Mouse (Mus musculus): Measurements from ENCODE around the gene Pmpca. TPM values are rescaled to one million over a fixed set of nuclear protein-coding genes. Genes with fewer than 3 reads are reported as not detected.

Pmpca gene
- polyA plus RNA-seq, 1 experiment from 2014 or later = 83.2 TPM

GRCm38 (mm10) chr2:26387713-26388112, 1.4 kb upstream of the Pmpca start:
- Histone ChIP-seq H3K4me3 (ENCODE audit: low read depth, low read length) (peak overlapping the region; percentile 96; the same call in 1 of the 2 replicates), H3K27me3 (ENCODE audit: control insufficient read depth, insufficient read depth, low read length) (no peaks in the 10 kb centered on the region), H3K27ac (ENCODE audit: low read length) (no peak overlapping the region), H3K4me1 (ENCODE audit: control insufficient read depth, insufficient read depth, low read length) (peaks cover 9% of the 10 kb centered on the region; the same call in 1 of the 2 replicates), H3K9me3 (ENCODE audit: control insufficient read depth, low read depth, low read length) (no peaks in the 10 kb centered on the region), H3K4me2 (replicated peaks; ENCODE audit: low read depth, low read length) (peak overlapping the region; percentile 93; the same call in 1 of the 2 replicates), H3K36me3 (ENCODE audit: control insufficient read depth, insufficient read depth, low read length) (peaks cover 64% of the 10 kb centered on the region), H3K9ac (replicated peaks; ENCODE audit: low read depth, low read length) (no peak overlapping the region)
- WGBS = 91% methylated on average over 3 of the region's 3 CpGs
- no peak for ATAC-seq (ENCODE audit: insufficient number of reproducible peaks, insufficient read depth, low FRiP score, low read depth)

DNA sequence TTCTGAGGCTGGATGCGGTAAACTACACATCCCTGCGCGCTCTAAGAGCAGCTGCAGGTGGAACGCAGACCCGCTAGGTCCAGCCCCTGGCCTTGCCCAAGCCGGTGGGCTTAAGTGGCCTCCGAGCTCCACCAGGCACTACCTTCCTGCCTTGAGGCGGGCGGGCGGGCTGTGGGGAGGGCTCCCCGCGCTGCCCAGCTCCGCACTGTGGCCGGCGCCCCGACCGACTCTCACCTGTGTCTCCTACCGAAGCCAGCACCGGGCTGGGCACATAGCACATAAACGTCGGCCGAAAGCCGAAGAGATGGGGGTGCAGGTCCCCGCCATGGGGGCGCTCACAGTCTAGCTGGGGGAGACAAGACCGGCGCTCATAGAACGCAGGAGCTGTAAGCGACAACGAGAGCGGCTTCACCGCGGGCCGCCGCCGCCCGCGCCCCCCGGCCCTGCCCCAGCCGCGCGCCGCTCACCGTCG, 421 bp upstream of the Pmpca start:
- Histone ChIP-seq H3K27me3 (ENCODE audit: control insufficient read depth, insufficient read depth, low read length) (no peaks in the 10 kb centered on the region), H3K4me2 (replicated peaks; ENCODE audit: low read depth, low read length) (peak overlapping the region; percentile 93), H3K27ac (ENCODE audit: low read length) (peak overlapping the region; percentile 24; the same call in 1 of the 2 replicates), H3K4me3 (ENCODE audit: low read depth, low read length) (peak overlapping the region; percentile 96), H3K4me1 (ENCODE audit: control insufficient read depth, insufficient read depth, low read length) (peaks cover 9% of the 10 kb centered on the region; the same call in 1 of the 2 replicates), H3K9ac (replicated peaks; ENCODE audit: low read depth, low read length) (peak overlapping the region; percentile 78), H3K36me3 (ENCODE audit: control insufficient read depth, insufficient read depth, low read length) (peaks cover 67% of the 10 kb centered on the region), H3K9me3 (ENCODE audit: control insufficient read depth, low read depth, low read length) (no peaks in the 10 kb centered on the region)
- WGBS = under 1% methylated on average over 45 of the region's 45 CpGs
- ATAC-seq (ENCODE audit: insufficient number of reproducible peaks, insufficient read depth, low FRiP score, low read depth) = peak; percentile 46

DNA sequence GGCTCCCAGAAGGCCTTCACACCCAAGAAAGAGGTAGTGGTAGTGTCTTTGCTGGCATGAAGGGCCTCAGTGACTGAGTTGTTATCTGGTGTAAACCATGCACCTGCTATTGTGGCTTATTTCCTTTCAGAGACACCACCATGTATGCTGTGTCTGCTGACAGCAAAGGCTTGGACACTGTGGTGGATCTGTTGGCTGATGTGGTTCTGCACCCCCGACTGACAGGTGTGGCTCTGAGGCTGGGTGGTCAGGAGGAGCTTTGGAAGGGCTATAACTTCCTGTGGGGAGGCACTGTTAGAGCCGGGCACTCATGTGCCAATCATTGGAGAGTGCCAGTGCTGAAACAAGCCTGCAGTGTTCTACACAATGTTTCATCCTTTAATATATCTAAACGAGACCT, 1.8 kb downstream of the Pmpca start:
- no peak overlapping the region for H3K27ac ChIP-seq (ENCODE audit: low read length)
- H3K27me3 ChIP-seq (ENCODE audit: control insufficient read depth, insufficient read depth, low read length) = no peaks in the 10 kb centered on the region
- ATAC-seq (ENCODE audit: insufficient number of reproducible peaks, insufficient read depth, low FRiP score, low read depth) = no peak
- peaks cover 70% of the 10 kb centered on the region for H3K36me3 ChIP-seq (ENCODE audit: control insufficient read depth, insufficient read depth, low read length)
- peaks cover 9% of the 10 kb centered on the region; the same call in 1 of the 2 replicates for H3K4me1 ChIP-seq (ENCODE audit: control insufficient read depth, insufficient read depth, low read length)
- no peak overlapping the region for H3K4me2 ChIP-seq (replicated peaks; ENCODE audit: low read depth, low read length)
- 85% methylated on average over 3 of the region's 3 CpGs for WGBS
- no peaks in the 10 kb centered on the region for H3K9me3 ChIP-seq (ENCODE audit: control insufficient read depth, low read depth, low read length)
- no peak overlapping the region for H3K4me3 ChIP-seq (ENCODE audit: low read depth, low read length)
- no peak overlapping the region for H3K9ac ChIP-seq (replicated peaks; ENCODE audit: low read depth, low read length)

- H3K27me3 ChIP-seq (ENCODE audit: control insufficient read depth, insufficient read depth, low read length) = no peaks in the 10 kb centered on the region
- WGBS = 95% methylated on average over 6 of the region's 6 CpGs
- H3K4me2 ChIP-seq (replicated peaks; ENCODE audit: low read depth, low read length) = no peak overlapping the region
- no peak overlapping the region for H3K27ac ChIP-seq (ENCODE audit: low read length)
- no peak overlapping the region for H3K4me3 ChIP-seq (ENCODE audit: low read depth, low read length)
- H3K4me1 ChIP-seq (ENCODE audit: control insufficient read depth, insufficient read depth, low read length) = peaks cover 9% of the 10 kb centered on the region; the same call in 1 of the 2 replicates
- ATAC-seq (ENCODE audit: insufficient number of reproducible peaks, insufficient read depth, low FRiP score, low read depth) = no peak
- H3K9ac ChIP-seq (replicated peaks; ENCODE audit: low read depth, low read length) = no peak overlapping the region
- no peaks in the 10 kb centered on the region for H3K9me3 ChIP-seq (ENCODE audit: control insufficient read depth, low read depth, low read length)
- peaks cover 70% of the 10 kb centered on the region for H3K36me3 ChIP-seq (ENCODE audit: control insufficient read depth, insufficient read depth, low read length)
Measured at GRCm38 (mm10) chr2:26391617-26392016, 2.5 kb downstream of the Pmpca start.

DNA sequence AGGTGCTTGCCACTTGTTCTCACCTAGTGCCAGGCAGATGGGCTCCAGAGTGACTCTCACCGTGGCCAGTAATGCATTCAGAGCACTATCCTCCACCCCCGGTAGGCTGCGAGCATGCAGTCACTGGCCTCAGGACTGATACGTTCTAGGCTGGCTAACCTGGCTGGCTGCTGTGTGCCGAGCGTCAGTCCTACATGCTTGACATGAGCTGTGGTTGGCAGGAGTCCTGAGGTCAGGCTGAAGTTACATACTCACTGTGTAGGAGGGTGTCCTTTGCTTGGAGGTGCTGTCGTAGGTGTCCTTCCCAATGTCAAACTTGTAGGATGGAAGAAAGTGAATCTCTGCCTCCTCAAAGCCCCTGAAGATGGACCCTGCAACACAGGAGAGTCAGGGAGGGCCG, 9.8 kb downstream of the Pmpca start:
- no peaks in the 10 kb centered on the region for H3K9me3 ChIP-seq (ENCODE audit: control insufficient read depth, low read depth, low read length)
- H3K4me1 ChIP-seq (ENCODE audit: control insufficient read depth, insufficient read depth, low read length) = no peaks in the 10 kb centered on the region
- no peaks in the 10 kb centered on the region for H3K27me3 ChIP-seq (ENCODE audit: control insufficient read depth, insufficient read depth, low read length)
- H3K27ac ChIP-seq (ENCODE audit: low read length) = no peak overlapping the region
- no peak for ATAC-seq (ENCODE audit: insufficient number of reproducible peaks, insufficient read depth, low FRiP score, low read depth)
- 88% methylated on average over 8 of the region's 8 CpGs for WGBS
- H3K4me2 ChIP-seq (replicated peaks; ENCODE audit: low read depth, low read length) = no peak overlapping the region
- H3K9ac ChIP-seq (replicated peaks; ENCODE audit: low read depth, low read length) = no peak overlapping the region
- H3K4me3 ChIP-seq (ENCODE audit: low read depth, low read length) = no peak overlapping the region
- peaks cover 77% of the 10 kb centered on the region for H3K36me3 ChIP-seq (ENCODE audit: control insufficient read depth, insufficient read depth, low read length)

DNA sequence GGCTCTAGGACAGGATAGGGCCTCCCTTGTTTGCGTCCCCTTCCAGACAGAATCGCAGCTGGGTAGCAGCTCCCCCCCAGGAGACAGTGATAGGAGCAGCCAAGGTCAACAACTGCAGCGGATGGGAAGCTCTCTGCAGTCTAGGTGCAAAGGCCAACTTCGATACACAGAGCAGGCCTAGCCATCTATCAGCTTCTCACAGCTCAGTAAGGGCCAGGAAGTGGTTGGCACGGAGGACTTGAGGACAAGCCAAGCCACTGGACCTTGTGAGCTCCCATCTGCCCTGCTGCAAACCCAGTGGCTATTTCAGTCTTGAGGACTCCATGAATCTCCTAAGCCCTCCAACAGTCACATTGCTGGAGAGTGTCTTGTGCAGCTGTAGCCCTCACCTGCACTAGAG, 10.5 kb downstream of the Pmpca start:
- Histone ChIP-seq H3K4me3 (ENCODE audit: low read depth, low read length) (no peak overlapping the region), H3K36me3 (ENCODE audit: control insufficient read depth, insufficient read depth, low read length) (peaks cover 70% of the 10 kb centered on the region), H3K27ac (ENCODE audit: low read length) (no peak overlapping the region), H3K27me3 (ENCODE audit: control insufficient read depth, insufficient read depth, low read length) (no peaks in the 10 kb centered on the region), H3K4me1 (ENCODE audit: control insufficient read depth, insufficient read depth, low read length) (no peaks in the 10 kb centered on the region), H3K9ac (replicated peaks; ENCODE audit: low read depth, low read length) (no peak overlapping the region), H3K9me3 (ENCODE audit: control insufficient read depth, low read depth, low read length) (no peaks in the 10 kb centered on the region), H3K4me2 (replicated peaks; ENCODE audit: low read depth, low read length) (no peak overlapping the region)
- 81% methylated on average over 5 of the region's 5 CpGs for WGBS
- no peak for ATAC-seq (ENCODE audit: insufficient number of reproducible peaks, insufficient read depth, low FRiP score, low read depth)

DNA sequence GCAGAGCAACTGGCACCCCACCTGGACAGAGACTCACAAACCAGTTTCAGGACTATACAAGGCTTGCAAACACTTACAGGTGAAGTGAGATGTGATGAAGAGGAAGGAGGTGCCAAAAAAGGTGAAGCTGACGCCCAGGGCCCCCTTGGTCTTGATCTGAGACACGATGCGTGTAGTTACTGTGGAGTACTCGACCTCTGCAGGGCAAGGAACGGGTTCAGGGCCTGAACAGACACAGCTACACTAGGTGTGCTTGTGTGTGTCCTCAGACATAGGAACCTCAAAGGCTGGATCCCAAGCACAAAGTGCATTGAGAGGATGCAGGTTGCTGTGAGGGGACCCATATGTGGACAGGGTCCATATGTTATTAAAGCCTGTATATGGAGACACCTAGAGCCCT, 11.2 kb downstream of the Pmpca start:
- H3K4me3 ChIP-seq (ENCODE audit: low read depth, low read length) = no peak overlapping the region
- peaks cover 64% of the 10 kb centered on the region for H3K36me3 ChIP-seq (ENCODE audit: control insufficient read depth, insufficient read depth, low read length)
- WGBS = 85% methylated on average over 5 of the region's 5 CpGs
- ATAC-seq (ENCODE audit: insufficient number of reproducible peaks, insufficient read depth, low FRiP score, low read depth) = no peak
- H3K4me1 ChIP-seq (ENCODE audit: control insufficient read depth, insufficient read depth, low read length) = no peaks in the 10 kb centered on the region
- H3K9ac ChIP-seq (replicated peaks; ENCODE audit: low read depth, low read length) = no peak overlapping the region
- no peak overlapping the region for H3K27ac ChIP-seq (ENCODE audit: low read length)
- no peak overlapping the region for H3K4me2 ChIP-seq (replicated peaks; ENCODE audit: low read depth, low read length)
- no peaks in the 10 kb centered on the region for H3K9me3 ChIP-seq (ENCODE audit: control insufficient read depth, low read depth, low read length)
- no peaks in the 10 kb centered on the region for H3K27me3 ChIP-seq (ENCODE audit: control insufficient read depth, insufficient read depth, low read length)

DNA sequence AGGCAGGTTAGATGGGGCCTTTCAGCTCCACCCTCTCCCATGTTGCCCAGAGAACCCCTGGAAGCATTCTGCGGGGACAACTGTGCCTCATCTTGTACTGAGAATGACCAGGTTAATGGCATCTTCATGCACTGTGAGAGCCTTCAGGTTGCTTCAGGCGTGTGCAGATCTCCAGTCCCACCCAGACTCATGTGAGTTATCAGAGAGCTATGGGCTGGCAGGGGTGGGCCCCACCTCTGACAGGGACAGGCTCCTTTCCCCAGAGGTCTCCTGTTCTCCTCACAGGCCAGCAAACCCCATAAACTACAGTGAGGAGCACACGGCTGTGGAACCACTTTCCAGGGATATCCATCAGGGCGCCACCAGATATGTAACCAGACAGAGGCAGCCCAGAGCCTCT, 11.9 kb downstream of the Pmpca start:
- ATAC-seq (ENCODE audit: insufficient number of reproducible peaks, insufficient read depth, low FRiP score, low read depth) = no peak
- Histone ChIP-seq H3K27me3 (ENCODE audit: control insufficient read depth, insufficient read depth, low read length) (no peaks in the 10 kb centered on the region), H3K9ac (replicated peaks; ENCODE audit: low read depth, low read length) (no peak overlapping the region), H3K4me2 (replicated peaks; ENCODE audit: low read depth, low read length) (no peak overlapping the region), H3K36me3 (ENCODE audit: control insufficient read depth, insufficient read depth, low read length) (peaks cover 56% of the 10 kb centered on the region), H3K4me3 (ENCODE audit: low read depth, low read length) (no peak overlapping the region), H3K27ac (ENCODE audit: low read length) (no peak overlapping the region), H3K4me1 (ENCODE audit: control insufficient read depth, insufficient read depth, low read length) (no peaks in the 10 kb centered on the region), H3K9me3 (ENCODE audit: control insufficient read depth, low read depth, low read length) (no peaks in the 10 kb centered on the region)
- WGBS = 81% methylated on average over 4 of the region's 4 CpGs

DNA sequence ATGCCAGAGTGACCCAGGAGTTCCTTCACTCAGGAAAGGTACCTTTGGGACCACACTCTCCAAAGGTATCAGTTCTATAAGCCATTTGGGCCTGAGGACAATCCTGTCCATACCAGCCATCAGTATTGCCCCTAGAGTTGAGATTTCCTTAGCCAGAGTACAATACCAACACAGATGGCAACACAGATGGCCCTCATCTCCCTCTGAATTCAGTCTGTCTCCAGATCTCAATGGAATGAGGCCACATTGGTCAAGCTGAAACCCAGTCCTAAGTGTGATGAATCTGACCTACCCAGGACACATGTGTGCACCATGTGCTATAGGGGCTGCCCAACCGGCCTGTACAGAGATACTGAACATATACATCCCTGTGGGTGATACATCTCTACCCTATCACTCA, 13.1 kb downstream of the Pmpca start:
- Histone ChIP-seq H3K27me3 (ENCODE audit: control insufficient read depth, insufficient read depth, low read length) (no peaks in the 10 kb centered on the region), H3K4me1 (ENCODE audit: control insufficient read depth, insufficient read depth, low read length) (peaks cover 3% of the 10 kb centered on the region; the same call in 1 of the 2 replicates), H3K36me3 (ENCODE audit: control insufficient read depth, insufficient read depth, low read length) (peaks cover 45% of the 10 kb centered on the region), H3K4me2 (replicated peaks; ENCODE audit: low read depth, low read length) (no peak overlapping the region), H3K9ac (replicated peaks; ENCODE audit: low read depth, low read length) (no peak overlapping the region), H3K4me3 (ENCODE audit: low read depth, low read length) (no peak overlapping the region), H3K9me3 (ENCODE audit: control insufficient read depth, low read depth, low read length) (no peaks in the 10 kb centered on the region), H3K27ac (ENCODE audit: low read length) (no peak overlapping the region)
- 89% methylated on average over 1 of the region's 1 CpGs for WGBS
- no peak for ATAC-seq (ENCODE audit: insufficient number of reproducible peaks, insufficient read depth, low FRiP score, low read depth)
